In genomic region chr5:143817116-143817930, GRCm38 (mm10) we compare ENCODE assay signal across 8 mouse cellular contexts. TPM values are rescaled to one million over a fixed set of nuclear protein-coding genes. Genes with fewer than 3 reads are reported as not detected.
DNase-seq lines count a peak whose midpoint lies in the region; ATAC-seq and TF ChIP-seq lines count a peak whose summit lies in the region.

Gene Eif2ak1, plus strand, starts transcription at chr5:143817788.

- peak within 1 kb of the TSS; percentile 94 for H3K4me2 ChIP-seq in heart, embryonic 15.5 days
- peak within 1 kb of the TSS; percentile 93 for H3K4me2 ChIP-seq in liver, embryonic 14.5 days (ENCODE audit: low read depth)
- peak within 1 kb of the TSS; percentile 78 for H3K4me2 ChIP-seq in neural tube, embryonic 11.5 days (ENCODE audit: low read depth)
- H3K4me2 ChIP-seq in stomach, postnatal 0 days (replicated peaks; ENCODE audit: low read depth): peak within 1 kb of the TSS; percentile 82

- peak within 1 kb of the TSS; percentile 90 for H3K4me3 ChIP-seq in forebrain, embryonic 10.5 days
- H3K4me3 ChIP-seq in heart, embryonic 15.5 days: peak within 1 kb of the TSS; percentile 67
- peak within 1 kb of the TSS; percentile 65 to 88 for H3K4me3 ChIP-seq in liver, embryonic 14.5 days (ENCODE audit: insufficient read depth in 1 of 2, low read depth in 2 of 2, low read length in 2 of 2)
- peak within 1 kb of the TSS; percentile 89 for H3K4me3 ChIP-seq in neural tube, embryonic 11.5 days (ENCODE audit: low read depth, low read length)
- H3K4me3 ChIP-seq in stomach, postnatal 0 days (ENCODE audit: low read depth, low read length): peak within 1 kb of the TSS; percentile 82

- peak within 1 kb of the TSS; percentile 75 for H3K9ac ChIP-seq in heart, embryonic 15.5 days
- H3K9ac ChIP-seq in liver, embryonic 14.5 days (replicated peaks): peak within 1 kb of the TSS; percentile 90
- peak within 1 kb of the TSS; percentile 82 for H3K9ac ChIP-seq in neural tube, embryonic 11.5 days (ENCODE audit: low read length)
- H3K9ac ChIP-seq in stomach, postnatal 0 days (ENCODE audit: low read length): peak within 1 kb of the TSS; percentile 87

- no peaks in the 10 kb centered on the region for H3K27me3 ChIP-seq in forebrain, embryonic 10.5 days (ENCODE audit: poor library complexity, severe bottlenecking)
- no peaks in the 10 kb centered on the region for H3K27me3 ChIP-seq in heart, embryonic 15.5 days
- no peaks in the 10 kb centered on the region for H3K27me3 ChIP-seq in liver, embryonic 14.5 days (ENCODE audit: control insufficient read depth, insufficient read depth, low read length)
- no peaks in the 10 kb centered on the region for H3K27me3 ChIP-seq in neural tube, embryonic 11.5 days (ENCODE audit: control insufficient read depth, insufficient read depth, low read length)
- H3K27me3 ChIP-seq in stomach, postnatal 0 days (ENCODE audit: control insufficient read depth, insufficient read depth, low read length): no peaks in the 10 kb centered on the region

- peak within 1 kb of the TSS; percentile 86 for H3K27ac ChIP-seq in forebrain, embryonic 10.5 days
- peak within 1 kb of the TSS; percentile 80 for H3K27ac ChIP-seq in heart, embryonic 15.5 days
- H3K27ac ChIP-seq in liver, embryonic 14.5 days: peak within 1 kb of the TSS; percentile 96
- peak within 1 kb of the TSS; percentile 44; the same call in 1 of the 2 replicates for H3K27ac ChIP-seq in neural tube, embryonic 11.5 days (ENCODE audit: low read depth, low read length)
- peak within 1 kb of the TSS; percentile 71 for H3K27ac ChIP-seq in stomach, postnatal 0 days (replicated peaks)

- 0 out of 2 replicates have a peak, but pooled peaks have one; percentile 13 for TF ChIP-seq EP300 in liver, embryonic 14.5 days (IDR thresholded peaks at IDR 0.05; ENCODE audit: low read depth)
- no peak for TF ChIP-seq EP300 in stomach, postnatal 0 days (optimal IDR thresholded peaks at IDR 0.05)

- H3K36me3 ChIP-seq in forebrain, embryonic 10.5 days (replicated peaks): no peaks in the 10 kb centered on the region
- H3K36me3 ChIP-seq in heart, embryonic 15.5 days: no peaks in the 10 kb centered on the region
- peaks cover 14% of the 10 kb centered on the region for H3K36me3 ChIP-seq in liver, embryonic 14.5 days (replicated peaks; ENCODE audit: control insufficient read depth, insufficient read depth, low read depth)
- no peaks in the 10 kb centered on the region for H3K36me3 ChIP-seq in neural tube, embryonic 11.5 days (ENCODE audit: control insufficient read depth, insufficient read depth, low read length)
- no peaks in the 10 kb centered on the region for H3K36me3 ChIP-seq in stomach, postnatal 0 days (ENCODE audit: control insufficient read depth, insufficient read depth, low read length)

- under 1% methylated on average over 37 of the region's 37 CpGs for WGBS in forebrain, embryonic 10.5 days
- whole genome bisulfite sequencing in heart, embryonic 15.5 days: under 1% methylated on average over 37 of the region's 37 CpGs
- WGBS in liver, embryonic 14.5 days (ENCODE audit: insufficient replicate concordance): under 1% methylated on average over 37 of the region's 37 CpGs
- under 1% methylated on average over 37 of the region's 37 CpGs for WGBS in neural tube, embryonic 11.5 days
- under 1% methylated on average over 37 of the region's 37 CpGs for WGBS in stomach, postnatal 0 days

- ATAC-seq in heart, embryonic 15.5 days (replicated peaks; ENCODE audit: insufficient number of reproducible peaks, insufficient read depth, low FRiP score, low read depth): peak; percentile 98
- peak; percentile 89 for ATAC-seq in liver, embryonic 14.5 days (ENCODE audit: insufficient read depth)
- peak; percentile 98 for ATAC-seq in neural tube, embryonic 11.5 days (ENCODE audit: insufficient read depth, low FRiP score, low TSS enrichment)
- ATAC-seq in stomach, postnatal 0 days (ENCODE audit: low FRiP score, low TSS enrichment): peak; percentile 99

- peak; percentile 85 to 90 for DNase-seq in CD8-positive naive resting alpha-beta T cell, adult 2 months (ENCODE audit: low read depth in 2 of 2, low spot score in 2 of 2)
- DNase-seq in c-Kit-positive CD71-negative TER-119-negative erythroid progenitor cells, embryonic 14.5 days (ENCODE audit: low read depth): peak; percentile 87
- peak; percentile 91 for DNase-seq in forebrain, embryonic 10.5 days (ENCODE audit: extremely low spot score, low spot score)
- DNase-seq in kidney, postnatal 25 days: peak; percentile 94 to 96
- peak; percentile 95 to 96 (median 96) for DNase-seq in liver, embryonic 14.5 days (ENCODE audit: low read depth in 3 of 3, low spot score in 3 of 3)
- peak; percentile 95 for DNase-seq in neural tube, embryonic 11.5 days (ENCODE audit: low spot score)
- DNase-seq in stomach, postnatal 0 days (ENCODE audit: low spot score): peak; percentile 93

- H3K4me1 ChIP-seq in forebrain, embryonic 10.5 days: peaks cover 14% of the 10 kb centered on the region
- H3K4me1 ChIP-seq in heart, embryonic 15.5 days (replicated peaks): peaks cover 7% of the 10 kb centered on the region
- H3K4me1 ChIP-seq in liver, embryonic 14.5 days (replicated peaks; ENCODE audit: control insufficient read depth in 2 of 2, insufficient read depth in 2 of 2, low read length in 1 of 2): peaks cover 18 to 31% of the 10 kb centered on the region in 2 experiments
- H3K4me1 ChIP-seq in neural tube, embryonic 11.5 days (ENCODE audit: control insufficient read depth, insufficient read depth, low read length): peaks cover 10% of the 10 kb centered on the region
- 0 out of 2 replicates have a peak, but pooled peaks cover 3% of the 10 kb centered on the region for H3K4me1 ChIP-seq in stomach, postnatal 0 days (replicated peaks; ENCODE audit: control insufficient read depth, insufficient read depth)

- peak; percentile 76 for TF ChIP-seq CTCF in liver, embryonic 14.5 days (IDR thresholded peaks at IDR 0.05; ENCODE audit: low read depth)
- TF ChIP-seq CTCF in stomach, postnatal 0 days (IDR thresholded peaks at IDR 0.05; ENCODE audit: low read depth): peak; percentile 72

- H3K9me3 ChIP-seq in forebrain, embryonic 10.5 days: no peaks in the 10 kb centered on the region
- no peaks in the 10 kb centered on the region for H3K9me3 ChIP-seq in heart, embryonic 15.5 days (replicated peaks)
- no peaks in the 10 kb centered on the region for H3K9me3 ChIP-seq in liver, embryonic 14.5 days (ENCODE audit: control insufficient read depth, low read length)
- H3K9me3 ChIP-seq in neural tube, embryonic 11.5 days (ENCODE audit: control insufficient read depth, low read length): no peaks in the 10 kb centered on the region
- no peaks in the 10 kb centered on the region for H3K9me3 ChIP-seq in stomach, postnatal 0 days (ENCODE audit: control insufficient read depth, low read length)

RNA-seq across cellular contexts. Expression of gene Eif2ak1, which starts in this region (rescaled TPM):
- 46.6 and 47.4 TPM in 2 replicates for polyA plus RNA-seq in forebrain, embryonic 10.5 days (2016; fragmentation: Nextera tagmentation; extraction: Ambion mirVana)
- polyA plus RNA-seq in heart, embryonic 15.5 days (2015; fragmentation: Nextera tagmentation; extraction: Ambion mirVana): 22.9 and 27.3 TPM in 2 replicates
- 39.8 and 44.3 TPM in 2 replicates for polyA plus RNA-seq in liver, embryonic 14.5 days (2012; rRNA removed)
- polyA plus RNA-seq in liver, embryonic 14.5 days (2014; fragmentation: Nextera tagmentation; extraction: Ambion mirVana): 108 and 112 TPM in 2 replicates
- 55.1 and 55.2 TPM in 2 replicates for polyA plus RNA-seq in neural tube, embryonic 11.5 days (2014; fragmentation: Nextera tagmentation; extraction: Ambion mirVana)
- 18.7 and 19.9 TPM in 2 replicates for polyA plus RNA-seq in stomach, postnatal 0 days (2015; fragmentation: Nextera tagmentation; extraction: Ambion mirVana)

Comparison
In these comparisons a context has a peak if more than half of its experiments do, and no peak if none do; other contexts are left out.
1. Peak in every context shown above with its lines: DNase-seq, ATAC-seq, H3K4me3 ChIP-seq and H3K27ac ChIP-seq.
2. H3K27ac ChIP-seq: peak in every context shown above with its lines; median percentile 96 in liver, embryonic 14.5 days; 86 in forebrain, embryonic 10.5 days; 80 in heart, embryonic 15.5 days; 71 in stomach, postnatal 0 days; 44 in neural tube, embryonic 11.5 days.